Mouse (Mus musculus): ENCODE results near the gene Ccdc93.

The Ccdc93 gene

DNA sequence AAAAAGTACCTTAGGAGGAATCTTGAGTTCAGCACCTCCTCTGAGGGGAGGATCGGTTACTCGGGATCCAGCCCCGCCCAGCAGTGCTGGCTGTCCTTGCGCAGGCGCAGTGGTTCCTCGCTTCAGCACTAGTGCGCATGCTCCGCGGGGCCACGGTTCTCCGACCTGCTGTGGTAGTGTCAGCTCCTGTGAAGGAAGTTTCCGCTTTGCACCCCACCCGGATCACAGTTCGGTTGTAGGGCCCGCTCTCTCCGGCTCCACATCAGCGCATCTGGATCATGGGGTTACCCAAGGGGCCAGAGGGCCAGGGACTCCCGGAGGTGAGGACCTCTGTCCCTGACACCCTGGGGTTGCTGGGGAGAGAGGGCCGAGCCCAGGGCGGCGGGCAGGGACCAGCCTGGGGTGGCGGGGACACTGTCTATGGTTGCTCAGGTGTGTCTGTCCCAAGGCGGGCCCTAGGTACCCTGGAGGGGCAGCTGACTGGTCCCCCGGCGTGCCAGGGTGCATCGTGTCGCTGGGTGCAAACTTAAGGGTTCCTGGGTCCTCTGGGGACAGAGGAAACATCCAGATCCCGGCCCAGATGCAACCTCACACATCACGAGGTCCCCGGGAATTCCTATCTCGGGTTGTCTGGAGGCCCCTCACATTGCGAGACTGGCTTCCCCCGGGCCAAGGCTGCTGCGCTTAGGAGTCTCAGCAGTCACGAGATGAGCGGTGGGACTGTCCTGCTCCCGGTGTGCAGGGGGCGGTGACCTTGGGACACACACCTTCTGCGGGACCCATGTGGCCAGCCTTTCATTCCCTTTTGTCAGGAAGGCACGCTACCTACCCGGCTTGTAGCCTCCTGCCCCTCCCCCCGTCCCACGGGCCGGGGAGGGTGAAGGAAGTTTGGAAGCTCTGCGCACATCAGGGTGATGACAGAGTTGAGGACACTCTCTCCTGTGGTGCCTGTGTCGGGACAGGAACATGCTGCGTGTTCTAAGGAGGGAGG lies at the start of gene Ccdc93:
Gene Ccdc93 (plus strand): TSS at position 112 of the 991 bp plus-strand sequence.
- DNase-seq (ENCODE audit: low read depth, low spot score): peak; percentile 91

DNA sequence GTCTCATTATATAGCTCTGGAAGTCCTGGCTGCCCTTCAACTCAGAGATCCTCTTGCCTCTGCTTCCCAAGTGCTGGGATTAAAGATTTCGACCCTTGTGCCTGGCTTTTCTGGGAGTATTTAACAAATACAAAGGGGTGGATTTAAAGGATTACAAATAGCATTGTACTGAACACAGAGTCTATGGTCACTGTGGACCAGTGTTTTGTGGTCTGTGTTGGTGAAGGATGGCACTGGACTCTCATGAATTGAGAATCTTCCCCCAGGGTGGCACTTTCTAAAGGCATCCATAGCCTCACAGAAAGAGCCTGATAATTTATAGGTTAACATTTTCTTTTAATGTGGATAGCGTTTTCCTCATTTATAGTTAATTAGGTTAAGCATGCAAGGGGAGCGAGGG lies 49.3 kb upstream of the Ccdc93 start:
- DNase-seq (ENCODE audit: low read depth, low spot score): no peak

DNA sequence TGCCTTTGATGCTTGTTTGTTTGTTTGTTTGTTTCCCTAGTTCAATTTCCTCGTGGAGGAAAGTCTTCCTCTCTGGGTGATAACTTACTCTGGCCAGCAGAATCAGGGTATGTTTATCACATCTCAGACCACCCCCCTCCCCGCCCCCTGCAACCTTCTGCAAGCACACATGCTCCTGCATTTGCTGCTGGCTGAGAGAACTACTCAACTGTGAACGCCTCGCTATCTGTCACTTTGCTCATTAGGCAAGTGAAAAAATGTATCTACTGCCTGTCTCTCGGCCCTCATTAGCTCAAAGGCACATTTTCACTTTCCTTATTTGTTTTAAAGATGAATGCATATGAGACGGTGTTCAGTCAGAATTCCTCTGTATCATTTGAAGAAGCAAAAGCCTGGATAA lies 42.5 kb upstream of the Ccdc93 start:
- no peak for DNase-seq (ENCODE audit: low read depth, low spot score)

DNA sequence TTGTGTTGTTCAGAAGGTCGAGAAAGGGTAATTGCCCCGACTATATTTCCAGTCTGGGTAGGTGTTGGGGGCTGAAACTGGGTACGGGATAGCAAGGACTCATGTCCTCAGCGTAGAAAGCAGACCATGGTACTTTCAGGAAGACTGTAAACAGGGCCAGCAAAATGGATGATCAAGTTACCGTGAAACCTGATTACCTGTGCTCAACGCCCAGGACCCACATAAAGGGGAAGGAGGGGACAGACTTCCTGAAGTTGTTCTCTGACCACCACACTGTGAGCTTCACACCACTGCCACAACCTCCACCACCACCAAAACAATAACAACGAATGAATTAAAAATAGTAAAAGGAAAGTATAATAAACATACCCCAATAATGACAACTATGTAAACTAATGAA lies 42.1 kb upstream of the Ccdc93 start:
- no peak for DNase-seq (ENCODE audit: low read depth, low spot score)

DNA sequence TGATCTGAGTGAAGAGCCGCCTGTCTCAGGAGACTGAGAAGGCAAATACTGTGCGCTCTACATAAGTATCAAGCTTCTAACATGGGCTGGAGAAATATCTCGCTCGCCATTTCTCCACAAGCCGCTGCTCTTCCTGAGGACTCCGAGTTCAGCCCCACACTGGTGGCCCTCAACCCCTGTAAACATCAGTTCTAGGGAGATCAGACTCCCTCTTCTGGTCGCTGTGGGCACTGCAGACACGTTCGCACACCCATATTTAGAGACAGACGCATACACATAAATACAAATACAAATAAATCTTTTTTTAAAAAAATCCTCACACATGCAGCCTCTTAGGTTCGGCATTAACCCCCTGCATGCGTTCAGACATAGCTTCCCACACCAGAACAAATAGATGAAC lies 41.3 kb upstream of the Ccdc93 start:
- no peak for DNase-seq (ENCODE audit: low read depth, low spot score)

DNA sequence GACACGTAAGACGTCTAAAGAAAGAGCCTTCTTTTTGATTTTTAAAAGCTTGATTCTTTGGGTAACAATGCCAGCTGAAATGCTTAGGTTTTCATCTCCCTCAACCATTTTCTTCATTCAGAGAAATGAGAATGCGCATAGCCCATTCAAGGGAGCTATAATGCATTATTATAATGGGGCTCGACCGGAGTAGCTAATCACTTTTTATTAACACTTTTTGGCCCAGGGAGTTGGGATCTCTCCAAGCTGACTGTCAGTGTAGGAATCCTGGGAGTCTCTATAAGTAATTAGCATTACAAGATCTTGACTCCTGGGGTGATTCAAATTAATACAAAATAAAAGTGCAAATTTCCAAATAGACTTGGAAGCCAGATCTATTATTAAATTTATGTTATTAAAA lies 40.8 kb upstream of the Ccdc93 start:
- no peak for DNase-seq (ENCODE audit: low read depth, low spot score)

DNA sequence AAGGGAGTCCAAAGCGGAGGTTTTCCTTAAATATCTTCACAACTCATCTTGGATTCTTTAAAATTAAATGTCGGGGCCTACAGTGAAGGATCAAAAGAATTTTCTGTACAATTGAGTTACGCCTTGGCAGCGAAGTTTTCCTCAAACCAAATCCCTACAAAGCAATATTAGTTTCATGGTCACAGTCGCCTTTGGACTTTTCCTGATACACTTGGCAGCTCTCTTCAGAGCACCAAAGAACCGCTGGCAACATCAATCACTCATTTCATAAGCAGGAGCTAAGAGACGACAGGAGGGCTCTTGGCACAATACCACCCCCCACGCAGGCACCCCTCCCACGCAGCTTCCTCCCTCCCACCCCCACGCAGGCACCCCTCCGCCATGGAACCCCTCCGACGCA lies 40.4 kb upstream of the Ccdc93 start:
- no peak for DNase-seq (ENCODE audit: low read depth, low spot score)

DNA sequence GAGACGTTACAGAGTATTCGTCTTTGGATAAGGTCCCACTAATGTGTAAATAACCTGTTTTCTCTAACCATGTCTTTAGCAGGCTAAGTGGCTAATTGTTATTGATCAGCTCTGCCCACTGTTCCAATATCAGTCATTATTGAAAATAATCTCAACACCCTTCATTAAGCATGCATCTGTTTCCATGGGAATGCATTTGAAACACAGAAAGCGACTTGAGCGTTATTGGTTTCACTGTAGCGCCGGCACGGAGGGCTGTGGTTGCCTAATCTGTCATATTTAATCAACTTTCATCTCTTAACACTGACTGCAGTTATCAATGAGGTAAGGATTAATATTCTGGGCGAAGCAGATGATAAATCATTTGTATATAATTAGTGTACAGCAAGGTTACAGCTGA lies 40.0 kb upstream of the Ccdc93 start:
- no peak for DNase-seq (ENCODE audit: low read depth, low spot score)

DNA sequence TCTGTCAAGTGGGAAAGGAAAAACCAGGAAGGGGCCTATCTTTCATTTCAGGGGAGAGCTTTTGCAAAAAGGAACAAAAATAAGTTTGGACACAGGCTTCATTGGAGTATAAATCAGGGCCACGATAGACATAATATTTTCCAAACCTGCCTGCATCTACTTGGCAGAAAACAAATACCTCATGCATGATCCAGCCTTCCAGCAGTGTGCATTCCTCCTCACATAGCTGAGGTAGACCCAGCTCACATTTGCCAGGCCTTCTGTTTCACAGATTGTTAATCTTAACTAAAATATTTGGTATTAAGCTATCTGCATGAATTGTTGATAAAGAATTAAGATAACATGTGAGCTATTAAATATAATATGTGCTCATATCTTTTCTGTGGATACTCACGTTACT lies 37.7 kb upstream of the Ccdc93 start:
- no peak for DNase-seq (ENCODE audit: low read depth, low spot score)

DNA sequence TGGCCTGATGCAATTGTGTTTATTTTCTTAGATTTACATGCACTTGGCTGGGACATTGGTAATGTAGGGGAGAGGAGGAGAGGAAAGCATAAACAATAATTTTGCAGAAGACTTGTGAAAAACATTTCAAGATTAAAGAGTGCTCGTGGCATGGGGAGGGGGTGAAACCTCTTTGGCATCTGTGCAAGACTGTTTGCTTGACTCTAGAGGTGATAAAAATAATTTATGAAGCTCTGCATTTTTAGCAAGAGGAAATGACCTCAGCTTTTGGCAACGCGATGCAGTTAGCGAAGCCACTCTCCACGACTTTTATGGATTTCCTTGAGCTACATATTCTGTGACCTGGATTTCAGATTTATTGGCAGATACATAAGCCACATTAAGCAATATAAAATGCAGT lies 36.1 kb upstream of the Ccdc93 start:
- DNase-seq (ENCODE audit: low read depth, low spot score): no peak

DNA sequence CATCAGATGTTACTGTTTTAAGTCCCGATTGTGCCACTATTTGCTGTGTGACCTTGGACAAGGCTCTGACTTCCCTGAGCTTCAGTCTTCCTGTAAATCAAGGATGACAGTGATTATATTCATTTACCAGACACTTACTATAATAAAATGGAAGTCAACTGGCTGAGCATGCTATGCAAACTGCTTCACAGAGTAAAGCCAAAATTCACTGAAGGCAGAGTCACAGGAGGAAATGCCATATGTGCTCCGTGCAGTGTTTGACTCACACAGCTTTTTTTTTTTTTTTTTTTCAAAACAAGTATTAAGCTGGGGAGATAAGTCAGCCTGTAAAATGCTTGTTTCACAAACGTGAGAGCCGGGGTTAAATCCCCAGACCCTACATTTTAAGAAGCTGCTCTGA lies 34.3 kb upstream of the Ccdc93 start:
- no peak for DNase-seq (ENCODE audit: low read depth, low spot score)

DNA sequence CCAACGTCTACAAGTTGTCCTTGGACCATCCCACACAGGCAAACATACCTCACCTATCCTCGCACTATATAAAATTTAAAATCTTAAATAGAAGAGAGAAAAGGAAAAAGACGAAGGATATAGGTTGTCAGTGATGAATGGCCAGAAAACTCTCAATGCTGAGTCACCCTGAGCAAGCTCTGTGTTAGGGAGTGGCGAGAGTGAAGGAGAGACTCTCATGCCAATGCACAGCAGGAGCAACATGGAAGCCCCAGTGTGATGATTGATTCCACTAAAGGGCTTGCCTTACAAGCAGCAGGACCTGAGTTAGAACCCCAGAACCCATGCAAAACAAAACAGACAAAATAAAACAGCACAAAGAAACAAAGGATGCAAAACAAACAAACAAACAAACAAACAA lies 32.6 kb upstream of the Ccdc93 start:
- DNase-seq (ENCODE audit: low read depth, low spot score): no peak

DNA sequence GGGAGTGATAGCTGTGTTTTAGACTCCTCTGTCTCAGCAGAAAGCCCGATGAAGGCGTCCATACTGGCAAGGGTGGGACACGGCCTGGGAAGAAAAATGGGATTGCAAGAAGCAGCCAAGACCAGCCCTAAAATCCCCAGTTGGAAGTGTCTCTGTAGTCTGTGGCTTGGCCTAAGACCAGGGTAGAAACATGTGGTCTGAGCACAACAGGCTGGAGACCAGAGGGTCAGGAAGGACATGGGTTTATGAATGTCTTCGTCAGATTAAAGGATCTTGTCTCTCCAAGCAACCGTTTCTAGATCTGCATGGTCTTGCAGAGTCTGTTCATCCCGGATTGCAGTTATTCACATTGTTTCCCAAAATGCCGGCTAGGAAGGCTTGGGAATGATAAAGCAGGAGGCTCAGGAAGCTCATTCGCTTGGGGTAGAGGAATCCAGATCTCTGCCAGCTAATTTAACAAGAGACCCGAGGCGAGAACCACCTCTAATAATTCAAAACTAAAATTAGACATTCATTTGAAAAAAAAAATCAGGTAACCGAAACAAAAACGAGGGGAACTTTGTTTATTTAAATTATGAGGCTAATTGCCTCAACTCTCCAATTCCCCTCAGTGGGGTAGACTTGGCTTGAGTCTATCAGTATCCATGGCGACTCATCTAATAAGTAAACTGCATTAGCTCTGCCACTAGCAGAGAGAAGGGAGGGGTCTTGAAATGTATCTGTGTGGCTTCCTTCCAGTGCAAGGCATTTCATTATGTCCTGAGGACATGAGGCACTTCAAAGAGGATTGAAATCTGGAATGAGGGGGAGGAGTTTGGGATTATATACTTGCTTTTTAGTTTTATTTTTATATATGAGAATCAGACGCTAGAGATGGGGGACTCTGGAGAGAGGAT lies 31.6 kb upstream of the Ccdc93 start:
- no peak for DNase-seq (ENCODE audit: low read depth, low spot score)

DNA sequence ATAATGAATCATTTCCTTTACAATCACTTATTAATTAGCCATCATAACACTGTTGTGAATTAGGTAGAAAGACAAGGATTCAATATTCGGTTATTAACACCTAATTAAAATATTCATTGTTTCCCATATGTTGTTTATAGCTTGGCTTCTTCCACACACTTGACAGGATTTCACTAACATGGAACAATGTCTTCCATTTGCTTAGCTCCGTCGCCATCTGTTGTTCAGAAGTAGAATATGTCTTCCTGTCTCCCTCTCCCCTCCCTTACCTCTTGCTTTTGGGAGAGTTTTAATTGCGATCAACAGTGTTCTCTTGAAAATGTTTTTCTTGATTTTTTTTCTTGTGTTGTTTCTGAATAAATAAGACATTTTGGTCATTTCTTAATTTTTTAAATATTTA lies 30.6 kb upstream of the Ccdc93 start:
- peak; percentile 16 for DNase-seq (ENCODE audit: low read depth, low spot score)

DNA sequence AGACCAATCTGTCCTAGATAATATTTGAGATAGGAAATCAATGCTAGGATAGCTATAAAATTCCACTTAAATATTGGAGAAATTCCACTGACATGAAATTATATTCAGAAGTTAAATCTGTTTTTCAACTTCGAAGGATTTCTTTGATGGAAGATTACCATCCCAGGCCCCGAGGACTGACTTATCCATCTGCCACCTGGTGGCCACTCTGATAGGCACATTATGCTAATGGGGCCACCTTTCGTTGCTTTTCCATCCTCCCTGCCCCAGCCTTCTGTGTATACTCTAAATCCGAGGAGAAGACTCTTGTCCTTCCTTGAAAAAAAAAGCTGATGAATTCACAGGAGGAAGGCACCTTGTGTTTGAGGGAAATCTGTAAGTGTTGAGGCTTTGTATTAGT lies 11.8 kb upstream of the Ccdc93 start:
- DNase-seq (ENCODE audit: low read depth, low spot score): no peak

DNA sequence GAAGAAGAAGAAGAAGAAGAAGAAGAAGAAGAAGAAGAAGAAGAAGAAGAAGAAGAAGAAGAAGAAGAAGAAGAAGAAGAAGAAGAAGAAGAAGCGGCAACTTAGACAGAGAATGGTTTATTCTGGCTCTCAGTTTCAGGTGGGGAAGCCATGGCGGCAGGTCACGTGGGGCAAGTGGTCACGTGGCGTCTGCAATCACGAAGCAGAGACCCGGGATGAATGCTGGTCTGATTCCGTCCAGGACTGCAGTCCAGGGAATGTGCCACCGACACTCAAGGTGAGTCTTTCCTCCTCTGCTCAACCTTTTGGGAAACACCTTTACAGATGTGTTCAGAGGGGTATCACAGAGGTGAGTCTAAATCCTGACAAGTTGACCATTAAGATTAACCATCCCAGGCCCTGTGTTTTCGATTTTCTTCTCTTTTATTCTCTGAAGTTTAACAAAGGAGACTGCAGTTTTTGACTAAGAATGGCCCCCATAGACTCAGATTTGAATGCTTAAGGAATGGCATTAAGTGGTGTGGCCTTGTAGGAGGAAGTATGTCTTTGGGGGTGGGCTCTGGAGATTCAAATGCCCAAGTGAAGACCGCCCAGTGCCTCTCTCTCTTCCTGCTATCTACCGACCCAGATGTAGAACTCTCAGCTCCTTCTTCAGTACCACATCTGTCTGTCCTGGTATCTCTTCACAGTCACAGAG lies 11.1 kb upstream of the Ccdc93 start:
- DNase-seq (ENCODE audit: low read depth, low spot score): no peak

DNA sequence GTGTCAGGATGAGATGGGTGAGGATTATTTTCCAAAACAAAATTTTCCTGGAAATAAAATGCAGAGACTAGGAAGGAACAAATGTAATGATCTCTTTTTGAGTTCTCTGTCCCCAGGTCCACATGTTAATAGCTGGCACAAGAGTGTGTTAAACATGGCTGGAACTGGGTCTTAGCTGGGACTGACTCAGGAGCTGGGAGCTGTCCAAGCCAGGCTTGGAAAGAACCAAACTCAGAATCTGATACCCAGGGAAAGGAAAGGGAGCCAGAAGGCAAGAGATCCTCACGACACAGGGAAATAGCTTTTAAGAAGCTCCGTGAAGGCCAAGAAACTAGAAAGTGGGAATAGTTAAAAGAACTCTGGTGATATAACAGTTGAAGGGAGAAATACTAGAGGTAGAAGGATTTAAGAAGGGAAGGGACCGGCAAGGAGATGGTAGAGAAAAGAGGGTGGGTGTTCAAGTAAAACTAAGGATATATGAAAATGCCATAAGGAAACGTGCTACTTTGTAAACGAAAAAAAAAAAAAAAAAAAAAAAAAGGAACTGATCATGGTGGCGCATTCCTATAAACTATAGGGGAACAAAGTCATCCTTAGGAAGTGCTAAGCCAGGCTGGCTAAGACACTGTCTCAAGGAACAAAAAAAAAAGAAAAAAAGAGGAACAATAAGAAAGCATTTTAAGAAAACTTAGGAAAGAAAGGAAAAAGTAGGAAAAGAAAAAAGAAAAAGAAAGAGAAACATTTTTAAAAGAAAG lies 489 bp upstream of the Ccdc93 start:
- DNase-seq (ENCODE audit: low read depth, low spot score): no peak

DNA sequence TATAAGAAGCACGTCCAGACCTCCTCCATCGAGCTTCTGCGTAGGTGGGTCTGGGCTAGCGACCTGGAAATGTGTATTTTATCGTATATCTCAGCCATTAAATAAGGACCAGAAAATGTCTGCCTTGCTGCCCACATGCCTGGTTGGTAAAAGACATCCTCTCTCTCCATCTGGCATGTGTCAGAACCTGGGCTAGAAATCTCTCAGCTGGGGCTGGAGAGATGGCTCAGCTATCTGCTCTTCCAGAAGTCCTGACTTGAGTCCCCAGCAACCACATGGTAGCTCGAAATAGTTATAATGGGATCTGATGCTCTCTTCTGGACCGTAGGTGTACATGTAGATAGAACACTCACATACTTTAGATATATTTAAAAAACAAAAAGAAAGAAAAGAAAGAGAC lies 5.1 kb downstream of the Ccdc93 start:
- DNase-seq (ENCODE audit: low read depth, low spot score): no peak

DNA sequence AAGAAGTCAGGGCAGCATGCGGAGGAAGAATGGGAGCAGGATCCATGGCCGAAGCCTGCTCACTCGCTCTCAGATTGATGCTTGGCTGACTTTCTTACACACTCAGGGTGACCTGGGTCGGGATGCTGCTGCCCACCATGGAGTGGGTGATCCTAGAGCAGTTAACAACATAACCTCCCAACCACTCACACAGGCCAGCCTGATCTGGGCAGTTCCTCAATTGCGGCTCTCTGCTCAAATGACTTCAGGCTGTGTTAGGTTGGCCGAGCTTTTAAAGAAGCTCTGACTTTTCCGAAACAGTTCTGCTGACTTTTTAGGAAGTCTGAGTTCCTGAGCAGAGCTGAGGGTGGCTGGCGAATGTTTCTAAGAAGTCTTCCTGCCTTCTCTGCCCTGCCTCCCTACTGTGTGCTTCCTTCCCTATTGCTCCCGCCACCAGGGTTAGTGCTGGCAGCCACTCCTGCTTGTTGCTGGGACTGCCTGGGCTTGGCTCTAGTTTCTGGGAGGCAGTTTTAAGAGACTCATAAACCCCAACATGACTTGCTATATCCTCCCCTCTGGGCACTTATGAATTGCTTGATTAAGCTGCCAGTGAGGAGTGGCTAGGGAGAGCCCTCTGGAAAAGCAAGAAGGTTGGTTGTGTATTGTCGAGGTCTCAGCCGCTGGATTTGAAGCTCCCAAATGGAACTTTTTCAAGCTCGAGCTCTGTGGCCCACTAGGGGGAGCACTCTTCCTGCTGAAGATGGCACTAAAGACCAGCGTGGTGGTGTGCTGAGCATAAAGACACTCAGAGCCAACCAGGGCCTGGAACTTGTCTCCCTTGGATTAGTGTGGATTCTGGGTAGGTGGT lies 9.9 kb downstream of the Ccdc93 start:
- peak; percentile 43 for DNase-seq (ENCODE audit: low read depth, low spot score)

DNA sequence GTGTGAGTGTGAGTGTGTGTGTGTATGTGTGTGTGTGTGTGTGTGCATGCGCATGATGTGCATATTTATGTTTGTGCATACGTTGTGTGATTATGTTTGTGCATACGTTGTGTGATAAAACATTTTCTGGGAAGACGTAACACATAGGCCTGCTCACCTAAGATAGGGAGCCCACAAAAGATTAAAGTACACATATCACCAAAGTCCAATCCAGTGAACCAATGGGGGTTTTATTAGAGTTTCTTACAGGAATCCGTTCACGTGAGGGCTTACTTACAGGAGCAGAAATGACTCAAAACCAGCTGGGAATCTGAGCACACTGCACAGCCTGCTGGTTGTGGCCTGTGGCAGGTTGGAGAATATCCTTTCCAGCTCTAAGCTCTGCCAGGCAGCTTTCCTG lies 13.3 kb downstream of the Ccdc93 start:
- no peak for DNase-seq (ENCODE audit: low read depth, low spot score)

All from embryo, embryonic 11.5 days (tissue).